Mouse (Mus musculus) ES-E14 (cell line): ENCODE data around the gene Ppp2r3a. TPM values are rescaled to one million over a fixed set of nuclear protein-coding genes. Genes with fewer than 3 reads are reported as not detected.

Experiments used
- DNase-seq: peaks from one replicate; pipeline ENCODE4 v3.0.0-alpha.2; 2013; ENCODE audit warnings: low read depth, low spot score
- H3K27ac ChIP-seq: 2 replicates; pipeline ENCODE4 v1.5.1; 2012; ENCODE audit warnings: low read depth, mild to moderate bottlenecking, low read length, moderate library complexity, mixed read lengths; ENCODE audit not compliant: poor library complexity, insufficient read depth, severe bottlenecking
- H3K36me3 ChIP-seq: 2 replicates; pipeline ENCODE4 v1.6.1; 2012; ENCODE audit warnings: mild to moderate bottlenecking, low read length, moderate library complexity, mixed read lengths; ENCODE audit not compliant: control insufficient read depth, poor library complexity, insufficient read depth, severe bottlenecking
- H3K4me1 ChIP-seq, 2 experiments: fragments of 150-350 bp in 1 of 2; sonication (generic) in 1 of 2; 2 replicates each; pipeline ENCODE4 v1.6.1; 2012; ENCODE audit warnings: low read length in 2 of 2, mild to moderate bottlenecking in 1 of 2, mixed read lengths in 1 of 2; ENCODE audit not compliant: control insufficient read depth in 2 of 2, insufficient read depth in 2 of 2, poor library complexity in 1 of 2
- H3K4me3 ChIP-seq, 2 experiments: fragments of 150-350 bp in 1 of 2; sonication (generic) in 1 of 2; 2 replicates each; pipeline ENCODE4 v1.5.1; 2012; ENCODE audit warnings: low read length in 2 of 2, low read depth in 1 of 2, mild to moderate bottlenecking in 1 of 2, mixed read lengths in 1 of 2; ENCODE audit not compliant: insufficient read depth in 1 of 2, poor library complexity in 1 of 2, severe bottlenecking in 1 of 2
- H3K9ac ChIP-seq: 2 replicates; pipeline ENCODE4 v1.6.1; 2012; ENCODE audit warnings: low read depth, mild to moderate bottlenecking, low read length, mixed read lengths; ENCODE audit not compliant: poor library complexity, insufficient read depth, severe bottlenecking
- H3K9me3 ChIP-seq: fragments of 150-350 bp; sonication (generic); 2 replicates; pipeline ENCODE4 v1.6.1; 2012; ENCODE audit warnings: low read depth, mild to moderate bottlenecking, low read length; ENCODE audit not compliant: control insufficient read depth, insufficient read depth
- CHD2 ChIP-seq: IDR thresholded peaks from 2 replicates; pipeline ENCODE4 v1.6.1; 2014; ENCODE audit warnings: mild to moderate bottlenecking, low read depth, low read length, inconsistent platforms
- HCFC1 ChIP-seq: IDR thresholded peaks from 2 replicates; pipeline ENCODE4 v1.6.1; 2012; ENCODE audit warnings: low read length, inconsistent platforms, borderline replicate concordance; ENCODE audit not compliant: insufficient read depth
- MAFK ChIP-seq: IDR thresholded peaks from 2 replicates; pipeline ENCODE4 v1.6.1; 2014; ENCODE audit warnings: mild to moderate bottlenecking, low read depth, low read length, inconsistent platforms; ENCODE audit not compliant: insufficient read depth
- ZC3H11A ChIP-seq: IDR thresholded peaks from 2 replicates; pipeline ENCODE4 v1.6.1; 2012; ENCODE audit warnings: low read depth, mild to moderate bottlenecking, inconsistent platforms, low read length, borderline replicate concordance
- ZNF384 ChIP-seq: IDR thresholded peaks from 2 replicates; pipeline ENCODE4 v1.6.1; 2012; ENCODE audit warnings: low read depth, low read length, inconsistent platforms
- in situ Hi-C, 2 experiments: fragments of 600-800 bp; cut with MboI; formaldehyde crosslinking; loops; one replicate each; pipeline ENCODE4 v1.15.1; 2025; ENCODE audit warnings: low sequenced_read_pairs in 2 of 2, inconsistent platforms in 1 of 2; ENCODE audit not compliant: unreplicated experiment in 2 of 2
- total RNA-seq: library from RNA; depleted of rRNA; stranded (reverse); fragments of 300-350 nt; gene quantifications from 2 replicates; pipeline ENCODE4 v1.2.3, GENCODE M21; 2012

The Ppp2r3a gene
- total RNA-seq, 1 experiment = 4.1 TPM

DNA sequence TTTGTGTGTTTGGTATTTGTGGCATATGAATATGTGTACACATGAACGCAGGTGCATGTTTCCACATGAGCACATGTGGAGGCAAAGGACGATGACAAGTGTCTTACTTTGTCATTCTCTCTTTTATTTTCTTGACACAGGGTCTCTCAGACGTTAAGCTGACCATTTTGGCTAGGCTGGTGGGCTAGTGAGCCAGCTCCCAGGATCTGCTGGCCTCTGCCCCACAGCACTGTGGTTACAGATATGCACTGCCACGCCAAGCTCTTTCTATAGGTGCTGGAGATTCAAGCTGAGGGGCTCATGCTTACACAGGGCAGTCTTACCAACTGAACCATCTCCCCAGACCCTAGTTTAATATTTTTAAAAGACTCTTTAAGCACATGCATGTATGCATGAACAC, 45.1 kb downstream of the Ppp2r3a start:
- no peak for DNase-seq
- no peak overlapping the region for H3K4me3 ChIP-seq
- no peaks in the 10 kb centered on the region for H3K4me1 ChIP-seq
- in situ Hi-C loops = no loop called here
- TF ChIP-seq MAFK (no peak), ZC3H11A (no peak), HCFC1 (no peak), CHD2 (no peak), ZNF384 (no peak)
- H3K36me3 ChIP-seq = no peaks in the 10 kb centered on the region
- no peaks in the 10 kb centered on the region for H3K9me3 ChIP-seq
- H3K9ac ChIP-seq = no peak overlapping the region
- no peak overlapping the region for H3K27ac ChIP-seq

DNA sequence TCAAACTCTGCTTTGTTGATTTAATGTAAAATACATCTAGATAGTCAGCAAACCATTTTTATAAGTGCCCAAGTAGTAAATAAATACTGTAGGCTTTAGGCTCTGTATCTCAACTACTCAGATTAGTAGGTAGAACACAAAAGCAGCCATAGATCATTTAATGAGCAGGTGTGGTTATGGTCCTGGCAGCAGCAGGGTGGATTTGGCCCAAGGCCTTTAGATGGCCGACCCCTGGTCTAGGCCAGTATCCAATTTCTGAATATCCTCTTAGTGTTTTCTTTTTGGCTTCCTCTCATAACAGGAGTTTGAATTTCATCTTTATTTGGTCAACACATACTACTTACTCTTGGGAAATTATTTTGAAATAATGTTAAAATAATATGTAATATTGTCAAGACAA, 46.4 kb downstream of the Ppp2r3a start:
- Histone ChIP-seq H3K4me1 (no peaks in the 10 kb centered on the region), H3K9ac (no peak overlapping the region), H3K9me3 (no peaks in the 10 kb centered on the region), H3K27ac (no peak overlapping the region), H3K36me3 (no peaks in the 10 kb centered on the region), H3K4me3 (no peak overlapping the region)
- in situ Hi-C loops = no loop called here
- DNase-seq = no peak
- TF ChIP-seq CHD2 = no peak
- no peak for TF ChIP-seq HCFC1

DNA sequence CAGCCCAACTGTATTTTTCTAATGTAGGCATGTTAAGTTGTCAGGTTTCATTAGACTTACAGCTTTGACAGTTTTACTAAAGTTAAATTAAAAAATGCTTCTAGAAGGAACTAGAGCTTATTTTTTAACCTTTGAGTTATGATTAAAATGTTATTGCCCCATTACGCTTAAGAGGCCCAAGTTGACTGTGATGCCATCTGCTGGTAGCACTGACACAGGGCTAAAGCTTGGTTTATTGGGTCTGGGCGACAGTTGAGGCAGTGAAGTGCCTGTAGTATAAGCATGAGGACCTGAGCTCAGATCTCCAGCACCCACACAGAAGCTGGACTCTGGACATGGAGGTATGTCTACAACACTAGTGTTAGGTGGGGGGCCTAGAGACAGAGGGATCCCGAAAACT, 47.5 kb downstream of the Ppp2r3a start:
- in situ Hi-C loops = no loop called here
- no peak for DNase-seq
- H3K27ac ChIP-seq = no peak overlapping the region
- H3K4me3 ChIP-seq = no peak overlapping the region
- H3K9ac ChIP-seq = no peak overlapping the region
- no peaks in the 10 kb centered on the region for H3K4me1 ChIP-seq
- H3K9me3 ChIP-seq = no peaks in the 10 kb centered on the region
- TF ChIP-seq ZNF384 (no peak), CHD2 (no peak), HCFC1 (no peak), ZC3H11A (no peak), MAFK (no peak)
- no peaks in the 10 kb centered on the region for H3K36me3 ChIP-seq

DNA sequence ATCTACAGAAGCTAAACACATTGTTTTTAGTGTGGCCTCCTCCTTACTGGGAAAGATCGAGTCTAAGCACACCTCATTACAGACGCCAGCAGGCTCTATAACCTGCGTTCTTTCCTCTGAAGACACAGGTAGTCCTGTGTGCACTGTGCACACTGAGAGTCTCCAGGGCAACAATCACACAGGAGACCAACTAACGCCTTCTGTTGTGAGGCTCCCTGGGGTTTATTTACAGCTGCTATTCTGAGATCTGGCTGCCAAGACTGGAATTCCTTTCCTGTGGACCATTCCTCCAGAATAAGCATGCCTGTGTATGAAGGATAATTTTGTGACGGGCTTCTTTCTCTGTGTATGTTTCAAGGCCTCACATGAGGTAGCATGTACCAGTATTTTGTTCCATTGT, 51.0 kb downstream of the Ppp2r3a start:
- H3K36me3 ChIP-seq = no peaks in the 10 kb centered on the region
- H3K4me3 ChIP-seq = no peak overlapping the region
- in situ Hi-C loops = no loop called here
- H3K9me3 ChIP-seq = no peaks in the 10 kb centered on the region
- H3K27ac ChIP-seq = no peak overlapping the region
- TF ChIP-seq HCFC1 = no peak
- TF ChIP-seq MAFK = no peak
- TF ChIP-seq CHD2 = no peak
- no peak for TF ChIP-seq ZC3H11A
- TF ChIP-seq ZNF384 = no peak
- no peaks in the 10 kb centered on the region for H3K4me1 ChIP-seq
- H3K9ac ChIP-seq = no peak overlapping the region
- DNase-seq = no peak

DNA sequence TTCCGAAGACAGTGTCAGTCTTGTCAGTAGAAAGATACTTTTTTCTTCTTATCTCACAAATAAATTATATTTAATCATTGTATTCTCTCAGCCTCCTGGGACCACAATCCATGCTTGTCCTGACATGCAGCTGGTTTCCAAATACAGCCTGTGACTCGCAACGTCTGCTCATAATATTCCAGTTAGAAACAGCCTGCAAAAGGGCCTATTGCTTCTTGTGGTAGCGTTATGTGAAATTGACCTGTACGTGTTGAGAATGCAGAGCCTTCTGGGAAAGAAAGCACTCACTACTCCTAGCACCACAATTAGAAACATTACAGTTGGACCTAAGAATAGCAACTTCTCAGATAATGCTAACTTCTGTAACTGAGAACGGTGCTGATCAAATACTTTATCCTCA, 52.8 kb downstream of the Ppp2r3a start:
- Histone ChIP-seq H3K9ac (no peak overlapping the region), H3K27ac (no peak overlapping the region), H3K36me3 (no peaks in the 10 kb centered on the region), H3K4me1 (no peaks in the 10 kb centered on the region), H3K4me3 (no peak overlapping the region), H3K9me3 (no peaks in the 10 kb centered on the region)
- in situ Hi-C loops = no loop called here
- DNase-seq = no peak
- no peak for TF ChIP-seq ZNF384
- TF ChIP-seq MAFK = no peak
- TF ChIP-seq ZC3H11A = no peak
- TF ChIP-seq HCFC1 = no peak
- TF ChIP-seq CHD2 = no peak
